Mouse (Mus musculus) kidney, adult 2 months (tissue): ENCODE data around the gene Ndufa8.

Experiments used
- CTCF ChIP-seq: fragments of 200-500 bp; conservative IDR thresholded peaks from 2 replicates; pipeline ENCODE4 v1.5.1; 2011; ENCODE audit warnings: low read depth, mild to moderate bottlenecking, control low read depth, low read length, moderate library complexity, mixed read lengths; ENCODE audit not compliant: insufficient read depth, insufficient read length
- POLR2A ChIP-seq: fragments of 200-500 bp; IDR thresholded peaks from one replicate; pipeline ENCODE4 v1.6.1; 2011; ENCODE audit warnings: low read depth, low read length, control low read depth

DNA sequence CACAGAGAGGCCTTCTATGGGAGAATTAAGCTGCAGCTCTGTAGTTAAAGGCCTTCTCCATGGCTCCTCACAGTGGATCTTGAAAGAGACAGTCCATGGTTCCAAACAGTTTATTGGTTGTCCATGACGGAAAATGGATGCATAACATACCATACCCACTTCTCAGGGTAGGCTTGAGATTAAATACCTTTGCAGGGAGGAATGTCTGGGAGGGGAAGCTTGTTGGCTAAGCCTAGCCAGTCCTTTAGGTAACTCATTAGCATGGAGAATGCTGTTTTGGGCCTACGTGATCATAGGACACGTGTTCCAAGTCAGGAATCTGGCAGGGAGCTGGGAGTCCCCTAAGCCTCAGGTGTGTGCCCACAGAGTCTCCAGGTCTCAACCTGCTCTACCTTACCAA, 56.9 kb downstream of the Ndufa8 start:
- TF ChIP-seq CTCF = no peak
- TF ChIP-seq POLR2A = no peak
